Mouse (Mus musculus) limb, embryonic 14.5 days (tissue): Measurements from ENCODE around the gene Itpkc. TPM values are rescaled to one million over a fixed set of nuclear protein-coding genes. Genes with fewer than 3 reads are reported as not detected.
"Not testable (repeated sequence)": the region's sequence is repeated elsewhere in the genome, so short reads cannot be mapped to it uniquely, and the experiment has no call there.

ENCODE experiments used
- ATAC-seq: fragments of 200-750 bp; cut with Nextera tagmentation; 2 replicates; pipeline ENCODE4 v1.8.0; 2017; ENCODE audit warnings: low read depth, moderate number of reproducible peaks, moderate TSS enrichment; ENCODE audit not compliant: low FRiP score
- DNase-seq: peaks from one replicate; pipeline ENCODE4 v3.0.0-alpha.2; 2015; ENCODE audit warnings: low spot score
- H3K27ac ChIP-seq: fragments of 300-500 bp; sonication (generic); replicated peaks from 2 replicates; pipeline ENCODE4 v1.5.1; 2014; ENCODE audit warnings: low read depth, mild to moderate bottlenecking, low read length, moderate library complexity, mixed read lengths
- H3K27me3 ChIP-seq: fragments of 300-500 bp; sonication (generic); 2 replicates; pipeline ENCODE4 v1.6.1; 2014; ENCODE audit warnings: low read length, mixed read lengths; ENCODE audit not compliant: control insufficient read depth, insufficient read depth
- H3K36me3 ChIP-seq: fragments of 300-500 bp; sonication (generic); 2 replicates; pipeline ENCODE4 v1.6.1; 2014; ENCODE audit warnings: mild to moderate bottlenecking, low read length, moderate library complexity, mixed read lengths; ENCODE audit not compliant: control insufficient read depth, insufficient read depth
- H3K4me1 ChIP-seq: fragments of 300-500 bp; sonication (generic); 2 replicates; pipeline ENCODE4 v1.6.1; 2014; ENCODE audit warnings: antibody characterized with exemption, low read length, mixed read lengths; ENCODE audit not compliant: control insufficient read depth, insufficient read depth
- H3K4me2 ChIP-seq: fragments of 300-500 bp; sonication (generic); replicated peaks from 2 replicates; pipeline ENCODE4 v1.6.1; 2014; ENCODE audit warnings: low read depth, mild to moderate bottlenecking, low read length, moderate library complexity; ENCODE audit not compliant: severe bottlenecking
- H3K4me3 ChIP-seq: fragments of 300-500 bp; sonication (generic); replicated peaks from 2 replicates; pipeline ENCODE4 v1.5.1; 2014; ENCODE audit warnings: low read length
- H3K9ac ChIP-seq: fragments of 300-500 bp; sonication (generic); 2 replicates; pipeline ENCODE4 v1.6.1; 2014; ENCODE audit warnings: mild to moderate bottlenecking, low read depth, low read length, moderate library complexity; ENCODE audit not compliant: severe bottlenecking
- H3K9me3 ChIP-seq: fragments of 300-500 bp; sonication (generic); 2 replicates; pipeline ENCODE4 v1.6.1; 2016; ENCODE audit warnings: low read length; ENCODE audit not compliant: control insufficient read depth
- POLR2A ChIP-seq: fragments of 200-500 bp; IDR thresholded peaks from 2 replicates; pipeline ENCODE4 v1.8.0; 2012; ENCODE audit warnings: inconsistent platforms, mild to moderate bottlenecking, moderate library complexity, borderline replicate concordance; ENCODE audit not compliant: insufficient read depth, insufficient read length; ENCODE audit errors: extremely low read depth
- WGBS: fragments of 180-500 bp; shearing (Covaris S2); extraction: QIAGEN DNeasy Blood & Tissue Kit; methylation state at CpG from one replicate; pipeline ENCODE4 v1.1.7; 2014; 5-methylcytosine and 5-hydroxymethylcytosine counted together
- polyA plus RNA-seq, 2 experiments: library from polyadenylated mRNA; depleted of rRNA in 1 of 2; stranded (reverse) in 1 of 2; unstranded in 1 of 2; fragments of >200 nt; fragmentation: Nextera tagmentation in 1 of 2; extraction: Ambion mirVana in 1 of 2; gene quantifications; 2 replicates each; pipeline versions ENCODE4 v1.2.1 to v1.2.3; 2012 to 2014

Gene Itpkc
- polyA plus RNA-seq, 2 experiments = 11.5 to 13.0 TPM

GRCm38 (mm10) chr7:27251946-27252345 lies 23.5 kb upstream of the Itpkc start:
- Histone ChIP-seq H3K9me3 (no peaks in the 10 kb centered on the region), H3K36me3 (peaks cover 16% of the 10 kb centered on the region), H3K4me2 (no peak overlapping the region), H3K27ac (no peak overlapping the region), H3K4me1 (0 out of 2 replicates have a peak, but pooled peaks cover 2% of the 10 kb centered on the region), H3K27me3 (no peaks in the 10 kb centered on the region), H3K4me3 (no peak overlapping the region), H3K9ac (no peak overlapping the region)
- DNase-seq (no peak), ATAC-seq (no peak)
- TF ChIP-seq POLR2A = no peak
- 86% methylated on average over 6 of the region's 6 CpGs for WGBS

- H3K9me3 ChIP-seq = no peaks in the 10 kb centered on the region
- no peak overlapping the region for H3K27ac ChIP-seq
- no peak for ATAC-seq
- H3K9ac ChIP-seq = no peak overlapping the region; the same call in 1 of the 2 replicates
- no peak overlapping the region for H3K4me3 ChIP-seq
- no peak for DNase-seq
- no peak for TF ChIP-seq POLR2A
- no peak overlapping the region for H3K4me2 ChIP-seq
- no peaks in the 10 kb centered on the region for H3K27me3 ChIP-seq
- H3K36me3 ChIP-seq = peaks cover 27% of the 10 kb centered on the region
- H3K4me1 ChIP-seq = no peaks in the 10 kb centered on the region
- 89% methylated on average over 5 of the region's 5 CpGs for WGBS
Measured at GRCm38 (mm10) chr7:27249928-27250327, 21.5 kb upstream of the Itpkc start.

- no peak for ATAC-seq
- Histone ChIP-seq H3K4me1 (no peaks in the 10 kb centered on the region), H3K9me3 (no peaks in the 10 kb centered on the region), H3K4me2 (no peak overlapping the region), H3K4me3 (no peak overlapping the region), H3K9ac (no peak overlapping the region), H3K27me3 (no peaks in the 10 kb centered on the region), H3K36me3 (peaks cover 30% of the 10 kb centered on the region), H3K27ac (no peak overlapping the region)
- WGBS = 91% methylated on average over 2 of the region's 2 CpGs
- no peak for TF ChIP-seq POLR2A
- DNase-seq = no peak
Measured at GRCm38 (mm10) chr7:27249146-27249545, 20.7 kb upstream of the Itpkc start.

- not testable (repeated sequence) for H3K9me3 ChIP-seq, ATAC-seq, H3K27me3 ChIP-seq, H3K4me1 ChIP-seq, H3K4me2 ChIP-seq, H3K4me3 ChIP-seq, DNase-seq, H3K27ac ChIP-seq, H3K9ac ChIP-seq
- WGBS = 80% methylated on average over 2 of the region's 2 CpGs
- peaks cover 52% of the 10 kb centered on the region for H3K36me3 ChIP-seq
Measured at GRCm38 (mm10) chr7:27244088-27244487, 15.6 kb upstream of the Itpkc start.

GRCm38 (mm10) chr7:27243211-27243610 lies 14.8 kb upstream of the Itpkc start:
- no peaks in the 10 kb centered on the region for H3K4me1 ChIP-seq
- no peak for DNase-seq
- no peak for TF ChIP-seq POLR2A
- H3K4me2 ChIP-seq = no peak overlapping the region
- WGBS = 51% methylated on average over 7 of the region's 8 CpGs
- H3K9ac ChIP-seq = no peak overlapping the region
- no peaks in the 10 kb centered on the region for H3K9me3 ChIP-seq
- no peaks in the 10 kb centered on the region for H3K27me3 ChIP-seq
- no peak overlapping the region for H3K4me3 ChIP-seq
- H3K27ac ChIP-seq = no peak overlapping the region
- ATAC-seq = no peak
- H3K36me3 ChIP-seq = peaks cover 57% of the 10 kb centered on the region

- no peak for TF ChIP-seq POLR2A
- H3K9ac ChIP-seq = no peak overlapping the region
- H3K4me1 ChIP-seq = peaks cover 7% of the 10 kb centered on the region; the same call in 1 of the 2 replicates
- no peak for DNase-seq
- no peak overlapping the region for H3K4me3 ChIP-seq
- H3K27me3 ChIP-seq = no peaks in the 10 kb centered on the region
- H3K27ac ChIP-seq = no peak overlapping the region
- ATAC-seq = no peak
- WGBS = 87% methylated on average over 5 of the region's 5 CpGs
- H3K4me2 ChIP-seq = no peak overlapping the region
- peaks cover 43% of the 10 kb centered on the region for H3K36me3 ChIP-seq
- H3K9me3 ChIP-seq = no peaks in the 10 kb centered on the region
Measured at GRCm38 (mm10) chr7:27238568-27238967, 10.1 kb upstream of the Itpkc start.
